Mouse (Mus musculus) embryonic facial prominence, embryonic 11.5 days (tissue): ENCODE results near the gene Ush2a. TPM values are rescaled to one million over a fixed set of nuclear protein-coding genes. Genes with fewer than 3 reads are reported as not detected.

Experiments
- ATAC-seq: fragments of 200-750 bp; cut with Nextera tagmentation; replicated peaks from 2 replicates; pipeline ENCODE4 v1.8.0; 2017; ENCODE audit warnings: low read depth; ENCODE audit not compliant: insufficient number of reproducible peaks, low FRiP score, low TSS enrichment
- DNase-seq: peaks from one replicate; pipeline ENCODE4 v3.0.0-alpha.2; 2015; ENCODE audit warnings: low spot score
- H3K27ac ChIP-seq: fragments of 300-500 bp; sonication (generic); replicated peaks from 2 replicates; pipeline ENCODE4 v1.5.1; 2014; ENCODE audit warnings: mild to moderate bottlenecking, low read depth, low read length, control low read depth
- H3K27me3 ChIP-seq: fragments of 300-500 bp; sonication (generic); 2 replicates; pipeline ENCODE4 v1.6.1; 2014; ENCODE audit warnings: mild to moderate bottlenecking, low read length, moderate library complexity, mixed read lengths; ENCODE audit not compliant: control insufficient read depth, insufficient read depth
- H3K36me3 ChIP-seq: fragments of 300-500 bp; sonication (generic); replicated peaks from 2 replicates; pipeline ENCODE4 v1.6.1; 2014; ENCODE audit warnings: low read depth, mild to moderate bottlenecking, low read length, moderate library complexity, mixed read lengths; ENCODE audit not compliant: control insufficient read depth, insufficient read depth
- H3K4me1 ChIP-seq: fragments of 300-500 bp; sonication (generic); 2 replicates; pipeline ENCODE4 v1.6.1; 2014; ENCODE audit warnings: low read length, mixed read lengths; ENCODE audit not compliant: control insufficient read depth, insufficient read depth
- H3K4me2 ChIP-seq: fragments of 300-500 bp; sonication (generic); 2 replicates; pipeline ENCODE4 v1.6.1; 2014; ENCODE audit warnings: low read depth, mild to moderate bottlenecking, control low read depth, low read length, moderate library complexity
- H3K4me3 ChIP-seq: fragments of 300-500 bp; sonication (generic); 2 replicates; pipeline ENCODE4 v1.5.1; 2014; ENCODE audit warnings: low read depth, low read length, control low read depth
- H3K9ac ChIP-seq: fragments of 300-500 bp; sonication (generic); replicated peaks from 2 replicates; pipeline ENCODE4 v1.6.1; 2014; ENCODE audit warnings: mild to moderate bottlenecking, control low read depth, low read length
- H3K9me3 ChIP-seq: fragments of 300-500 bp; sonication (generic); replicated peaks from 2 replicates; pipeline ENCODE4 v1.6.1; 2016; ENCODE audit warnings: mild to moderate bottlenecking, low read length, inconsistent platforms, mixed read lengths; ENCODE audit not compliant: control insufficient read depth
- WGBS: fragments of 180-500 bp; shearing (Covaris S2); extraction: QIAGEN DNeasy Blood & Tissue Kit; methylation state at CpG from one replicate; pipeline ENCODE4 v1.1.7; 2014; 5-methylcytosine and 5-hydroxymethylcytosine counted together
- polyA plus RNA-seq: library from polyadenylated mRNA; unstranded; fragments of >200 nt; fragmentation: Nextera tagmentation; extraction: Ambion mirVana; gene quantifications from 2 replicates; pipeline ENCODE4 v1.2.1, GENCODE M21; 2014

Gene Ush2a
- polyA plus RNA-seq, 1 experiment from 2014 or later: 0.07 TPM

GRCm38 (mm10) chr1:188659159-188659558 lies 397.3 kb downstream of the Ush2a start:
- Histone ChIP-seq H3K9ac (no peak overlapping the region), H3K27ac (no peak overlapping the region), H3K27me3 (no peaks in the 10 kb centered on the region), H3K4me1 (no peaks in the 10 kb centered on the region; the same call in none of the 2 replicates), H3K9me3 (no peaks in the 10 kb centered on the region), H3K36me3 (no peaks in the 10 kb centered on the region), H3K4me3 (no peak overlapping the region), H3K4me2 (no peak overlapping the region)
- DNase-seq (no peak), ATAC-seq (no peak)
- WGBS: 24% methylated on average over 3 of the region's 3 CpGs

DNA sequence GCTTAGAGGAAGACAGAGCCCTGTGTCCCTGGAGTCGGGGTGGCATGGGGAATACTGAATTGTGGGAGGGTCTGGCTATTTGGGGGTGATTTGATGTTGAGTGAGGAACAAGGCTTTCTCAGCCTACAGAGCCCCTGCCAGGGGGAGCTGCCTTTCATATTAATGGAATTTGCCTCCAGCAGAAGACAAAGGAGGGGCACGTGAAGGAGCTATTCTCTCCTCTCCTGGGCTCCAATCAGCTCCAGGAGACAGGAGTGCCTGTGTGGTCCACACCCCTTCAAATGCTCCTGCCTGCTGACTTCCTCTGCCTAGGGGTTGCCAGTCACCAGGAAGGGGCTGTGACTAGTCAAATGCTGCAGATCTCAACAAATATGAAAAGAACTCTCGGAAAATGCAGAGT lies 398.5 kb downstream of the Ush2a start:
- ATAC-seq: peak; percentile 77
- no peaks in the 10 kb centered on the region for H3K36me3 ChIP-seq
- H3K27me3 ChIP-seq: no peaks in the 10 kb centered on the region
- H3K4me3 ChIP-seq: 0 out of 2 replicates have a peak overlapping the region, but pooled peaks have one; percentile 0
- H3K9ac ChIP-seq: no peak overlapping the region
- peak overlapping the region; percentile 26; the same call in 1 of the 2 replicates for H3K4me2 ChIP-seq
- H3K4me1 ChIP-seq: no peaks in the 10 kb centered on the region; the same call in none of the 2 replicates
- H3K27ac ChIP-seq: no peak overlapping the region
- WGBS: 4% methylated on average over 3 of the region's 3 CpGs
- no peaks in the 10 kb centered on the region for H3K9me3 ChIP-seq
- peak; percentile 62 for DNase-seq

- ATAC-seq (peak; percentile 47; the same call in 1 of the 2 replicates), DNase-seq (peak; percentile 59)
- H3K9me3 ChIP-seq: no peaks in the 10 kb centered on the region
- peak overlapping the region; percentile 26; the same call in 1 of the 2 replicates for H3K4me2 ChIP-seq
- 0 out of 2 replicates have a peak overlapping the region, but pooled peaks have one; percentile 0 for H3K4me3 ChIP-seq
- H3K36me3 ChIP-seq: no peaks in the 10 kb centered on the region
- H3K27ac ChIP-seq: no peak overlapping the region
- WGBS: under 1% methylated on average over 8 of the region's 8 CpGs
- H3K9ac ChIP-seq: no peak overlapping the region
- no peaks in the 10 kb centered on the region for H3K27me3 ChIP-seq
- no peaks in the 10 kb centered on the region; the same call in none of the 2 replicates for H3K4me1 ChIP-seq
Observed at GRCm38 (mm10) chr1:188660882-188661281, 399.1 kb downstream of the Ush2a start.

DNA sequence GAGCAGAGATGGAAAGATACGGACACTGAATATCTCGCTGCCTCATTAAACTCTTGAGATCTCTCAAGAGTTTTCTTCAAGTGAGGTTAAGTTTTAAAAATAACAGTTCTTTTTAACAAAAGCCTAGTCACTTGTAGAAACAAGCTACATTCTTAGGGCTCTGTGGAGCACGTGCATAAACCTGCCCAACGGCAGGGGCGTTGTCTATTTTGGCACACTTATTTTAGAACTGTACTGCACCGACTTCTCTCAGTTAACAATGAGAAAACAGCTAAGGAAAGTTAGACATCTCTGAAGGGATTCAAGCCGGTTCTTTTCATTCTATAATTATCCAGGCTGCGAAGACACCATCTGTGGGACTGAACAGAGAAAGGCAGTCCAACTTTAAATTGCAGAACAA lies 405.6 kb downstream of the Ush2a start:
- Histone ChIP-seq H3K27ac (no peak overlapping the region), H3K27me3 (no peaks in the 10 kb centered on the region), H3K4me3 (no peak overlapping the region), H3K9me3 (no peaks in the 10 kb centered on the region), H3K9ac (no peak overlapping the region), H3K4me2 (no peak overlapping the region), H3K4me1 (no peaks in the 10 kb centered on the region), H3K36me3 (no peaks in the 10 kb centered on the region)
- WGBS: 73% methylated on average over 8 of the region's 8 CpGs
- ATAC-seq (no peak), DNase-seq (no peak)

GRCm38 (mm10) chr1:188668513-188668912 lies 406.7 kb downstream of the Ush2a start:
- H3K4me3 ChIP-seq: no peak overlapping the region
- ATAC-seq (no peak), DNase-seq (no peak)
- H3K9me3 ChIP-seq: no peaks in the 10 kb centered on the region
- no peaks in the 10 kb centered on the region for H3K36me3 ChIP-seq
- 72% methylated on average over 12 of the region's 12 CpGs for WGBS
- no peaks in the 10 kb centered on the region for H3K4me1 ChIP-seq
- H3K4me2 ChIP-seq: no peak overlapping the region
- no peak overlapping the region for H3K27ac ChIP-seq
- no peak overlapping the region for H3K9ac ChIP-seq
- no peaks in the 10 kb centered on the region for H3K27me3 ChIP-seq

- no peak overlapping the region for H3K4me3 ChIP-seq
- no peaks in the 10 kb centered on the region for H3K4me1 ChIP-seq
- no peaks in the 10 kb centered on the region for H3K27me3 ChIP-seq
- no peaks in the 10 kb centered on the region for H3K36me3 ChIP-seq
- DNase-seq: no peak
- H3K27ac ChIP-seq: no peak overlapping the region
- 73% methylated on average over 12 of the region's 12 CpGs for WGBS
- no peak overlapping the region for H3K9ac ChIP-seq
- no peak for ATAC-seq
- H3K4me2 ChIP-seq: no peak overlapping the region
- no peaks in the 10 kb centered on the region for H3K9me3 ChIP-seq
Observed at GRCm38 (mm10) chr1:188672871-188673270, 411.0 kb downstream of the Ush2a start.

DNA sequence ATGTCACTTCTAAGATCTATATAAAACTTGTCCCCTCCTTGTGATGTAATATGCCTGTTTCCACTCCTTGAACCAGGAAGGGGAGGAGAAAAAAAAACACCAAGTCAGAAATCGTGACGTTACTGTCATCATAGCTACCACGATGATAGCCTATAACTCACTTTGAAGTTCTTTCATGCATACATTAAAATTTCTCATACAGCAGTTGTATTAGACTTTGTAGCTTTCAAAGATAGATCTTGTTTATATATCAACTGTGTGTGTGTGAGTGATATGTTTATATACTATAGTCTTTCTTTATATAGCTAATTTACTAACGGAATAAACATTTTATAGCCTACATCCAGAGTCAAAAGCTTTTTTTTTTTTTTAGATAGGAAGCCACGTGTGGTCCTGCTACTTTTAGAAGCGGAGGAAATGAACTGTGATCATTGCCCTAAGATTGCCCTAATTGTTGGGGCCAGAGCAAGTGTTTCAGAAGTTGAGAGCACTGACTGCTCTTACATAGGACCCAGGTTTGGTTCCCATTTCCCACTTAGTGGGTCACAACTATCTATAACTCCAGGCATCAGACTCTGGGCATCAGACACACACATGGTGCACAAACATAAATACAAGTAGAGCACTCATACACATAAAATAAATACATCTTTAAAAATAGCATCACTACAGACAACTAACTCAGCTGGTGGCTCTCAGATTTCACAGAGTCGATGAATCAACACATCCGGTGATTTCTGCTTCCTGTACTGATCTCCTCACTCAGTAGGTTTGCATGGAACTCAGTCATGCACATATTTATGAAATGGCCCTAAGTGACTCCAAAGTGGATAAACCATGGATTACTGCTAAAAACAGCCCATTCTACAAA lies 413.1 kb downstream of the Ush2a start:
- ATAC-seq (no peak), DNase-seq (no peak)
- Histone ChIP-seq H3K9ac (no peak overlapping the region), H3K27me3 (no peaks in the 10 kb centered on the region), H3K4me3 (no peak overlapping the region), H3K4me2 (no peak overlapping the region), H3K9me3 (no peaks in the 10 kb centered on the region), H3K4me1 (no peaks in the 10 kb centered on the region), H3K36me3 (no peaks in the 10 kb centered on the region), H3K27ac (no peak overlapping the region)
- WGBS: 60% methylated on average over 8 of the region's 8 CpGs

GRCm38 (mm10) chr1:188675511-188675863 lies 413.7 kb downstream of the Ush2a start:
- Histone ChIP-seq H3K9ac (no peak overlapping the region), H3K27me3 (no peaks in the 10 kb centered on the region), H3K4me1 (no peaks in the 10 kb centered on the region), H3K4me3 (no peak overlapping the region), H3K27ac (no peak overlapping the region), H3K4me2 (no peak overlapping the region), H3K36me3 (no peaks in the 10 kb centered on the region), H3K9me3 (no peaks in the 10 kb centered on the region)
- WGBS: 90% methylated on average over 10 of the region's 10 CpGs
- ATAC-seq (no peak), DNase-seq (no peak)
